36 mouse cellular contexts compared by ENCODE assay signal in genomic region chr14:30039413-30039812, GRCm38 (mm10). TPM values are rescaled to one million over a fixed set of nuclear protein-coding genes. Genes with fewer than 3 reads are reported as not detected.
"Had no signal": no experiment of that assay in that cellular context is flagged by ENCODE, and none has a peak within 500 bp of the region (broad histone marks: within the 10 kb centered on the region; RNA-seq: fewer than 3 reads in every experiment).

No protein-coding gene starts in this region.

- H3K9me3 ChIP-seq: heart, embryonic 10.5 days; heart, embryonic 12.5 days; heart, embryonic 13.5 days; heart, embryonic 15.5 days; hindbrain, embryonic 10.5 days; hindbrain, embryonic 12.5 days; hindbrain, embryonic 13.5 days; hindbrain, embryonic 15.5 days; intestine, embryonic 15.5 days; kidney, embryonic 15.5 days had no signal

- H3K4me3 ChIP-seq: heart, adult 2 months; heart, embryonic 10.5 days; heart, embryonic 12.5 days; heart, embryonic 13.5 days; heart, embryonic 15.5 days; hindbrain, embryonic 10.5 days; hindbrain, embryonic 12.5 days; hindbrain, embryonic 13.5 days; hindbrain, embryonic 15.5 days; intestine, embryonic 15.5 days; kidney, embryonic 15.5 days; layer of hippocampus, adult 2 months had no signal

- H3K36me3 ChIP-seq: heart, embryonic 12.5 days; heart, embryonic 15.5 days; hindbrain, embryonic 10.5 days; hindbrain, embryonic 12.5 days; intestine, embryonic 15.5 days; kidney, embryonic 15.5 days had no signal

- DNase-seq: heart, adult 2 months; heart, postnatal 10 days; heart, postnatal 14 days; heart, postnatal 36 days; heart, postnatal 4 days; kidney, adult 11 months; kidney, adult 18-20 months; kidney, adult 2 months; kidney, adult 8-10 months; kidney, adult 9 months; kidney, postnatal 10 days; kidney, postnatal 14 days; kidney, postnatal 36 days; kidney, postnatal 4 days; layer of hippocampus, adult 9-11 months had no signal

- H3K4me2 ChIP-seq: heart, embryonic 11.5 days; heart, embryonic 12.5 days; heart, embryonic 13.5 days; heart, embryonic 15.5 days; hindbrain, embryonic 12.5 days; hindbrain, embryonic 13.5 days; hindbrain, embryonic 14.5 days; hindbrain, embryonic 15.5 days; intestine, embryonic 15.5 days; kidney, embryonic 15.5 days had no signal

- H3K27ac ChIP-seq: heart, adult 2 months; heart, embryonic 10.5 days; heart, embryonic 13.5 days; heart, embryonic 15.5 days; hindbrain, embryonic 10.5 days; hindbrain, embryonic 12.5 days; hindbrain, embryonic 13.5 days; hindbrain, embryonic 14.5 days; hindbrain, embryonic 15.5 days; hindbrain, postnatal 0 days; intestine, embryonic 15.5 days; kidney, embryonic 15.5 days; kidney, postnatal 0 days; layer of hippocampus, adult 2 months had no signal

- H3K27me3 ChIP-seq: heart, embryonic 12.5 days; heart, embryonic 13.5 days; heart, embryonic 15.5 days; hindbrain, embryonic 12.5 days; hindbrain, embryonic 13.5 days; hindbrain, embryonic 15.5 days; intestine, embryonic 15.5 days; kidney, embryonic 15.5 days had no signal

- ATAC-seq: hindbrain, embryonic 16.5 days; hindbrain, postnatal 0 days; inflammation-experienced regulatory T-cells, adult 6 months; intestine, embryonic 15.5 days; intestine, embryonic 16.5 days; intestine, postnatal 0 days had no signal

- H3K4me1 ChIP-seq: heart, embryonic 12.5 days; heart, embryonic 13.5 days; heart, embryonic 15.5 days; hindbrain, embryonic 10.5 days; hindbrain, embryonic 12.5 days; hindbrain, embryonic 13.5 days; hindbrain, embryonic 15.5 days; intestine, embryonic 15.5 days; kidney, embryonic 15.5 days had no signal

- H3K9ac ChIP-seq: heart, embryonic 12.5 days; heart, embryonic 13.5 days; heart, embryonic 15.5 days; hindbrain, embryonic 12.5 days; hindbrain, embryonic 13.5 days; hindbrain, embryonic 14.5 days; hindbrain, embryonic 15.5 days; intestine, embryonic 15.5 days; kidney, embryonic 15.5 days had no signal

RNA-seq across cellular contexts. Expression of gene Chdh, which starts 30.6 kb away (rescaled TPM):
- polyA plus RNA-seq: heart, postnatal 0 days; hindbrain, embryonic 11.5 days had no signal
